Mouse (Mus musculus) G1E-ER4 (cell line): ENCODE results near the gene Atp1b3. TPM values are rescaled to one million over a fixed set of nuclear protein-coding genes. Genes with fewer than 3 reads are reported as not detected.

ENCODE experiments used
- GATA1 ChIP-seq: IDR thresholded peaks from one replicate; pipeline ENCODE4 v1.8.0; 2012; ENCODE audit warnings: low read length, inconsistent platforms
- polyA plus RNA-seq: library from polyadenylated mRNA; stranded (reverse); fragments of >175 nt; gene quantifications from 2 replicates; pipeline ENCODE4 v1.2.3, GENCODE M21; 2012

Atp1b3 gene
- polyA plus RNA-seq, 1 experiment, result 130 TPM

GRCm38 (mm10) chr9:96324502-96324901, 39.7 kb downstream of the Atp1b3 start:
- no peak for TF ChIP-seq GATA1

DNA sequence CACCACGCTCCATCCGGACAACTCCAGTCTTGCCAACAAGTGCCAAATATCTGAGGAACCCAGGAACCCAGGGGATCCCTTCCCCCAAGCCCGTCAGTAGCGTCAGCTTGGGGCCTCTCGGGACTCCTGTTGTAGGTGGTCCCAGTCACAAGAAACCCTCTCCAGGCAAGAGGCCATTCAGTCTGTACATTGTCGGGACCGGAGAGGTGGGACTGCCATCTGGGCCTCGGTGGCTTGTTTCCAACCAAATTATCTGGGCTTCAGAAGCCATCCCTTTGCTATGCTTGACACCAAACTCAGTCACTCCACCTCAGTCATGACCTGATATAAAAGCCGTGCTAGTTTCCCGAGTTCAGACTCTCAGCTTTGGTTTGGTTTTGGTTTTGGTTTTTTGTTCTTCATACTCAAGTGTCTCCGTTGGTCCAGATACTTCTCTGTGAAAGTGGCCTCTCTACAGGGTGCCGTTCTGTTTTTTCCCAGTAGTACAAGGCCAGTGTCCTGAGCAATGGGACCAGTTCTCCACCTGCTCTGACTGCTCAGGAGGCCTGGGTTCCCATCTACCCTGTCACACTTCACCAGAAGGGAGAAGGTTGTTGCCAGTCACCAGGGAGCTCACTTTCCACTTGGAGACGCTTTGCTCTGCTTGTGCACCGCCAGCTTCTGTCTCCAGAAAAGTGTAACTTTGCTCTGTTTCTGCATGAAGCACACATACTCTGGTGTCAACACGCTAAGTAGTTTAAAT, 41.7 kb downstream of the Atp1b3 start:
- no peak for TF ChIP-seq GATA1

- no peak for TF ChIP-seq GATA1
Observed at GRCm38 (mm10) chr9:96320551-96320980, 43.7 kb downstream of the Atp1b3 start.

GRCm38 (mm10) chr9:96319333-96319732, 44.9 kb downstream of the Atp1b3 start:
- no peak for TF ChIP-seq GATA1

DNA sequence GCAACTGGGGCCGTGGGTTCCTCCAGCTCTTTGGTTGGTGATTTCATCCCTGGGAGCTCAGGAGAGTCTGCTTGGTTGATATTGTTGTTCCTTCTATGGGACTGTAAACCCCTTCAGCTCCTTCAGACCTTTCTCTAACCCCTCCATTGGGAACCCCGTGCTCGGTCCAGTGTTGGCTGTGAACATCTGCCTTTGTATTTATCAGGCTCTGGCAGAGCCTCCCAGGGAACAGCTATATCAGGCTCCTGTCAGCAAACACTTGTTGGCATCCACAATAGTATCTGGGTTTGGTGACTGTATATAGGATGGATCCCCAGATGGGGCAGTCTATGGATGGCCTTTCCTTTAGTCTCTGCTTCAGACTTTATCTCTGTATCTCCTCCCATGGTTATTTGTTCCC, 52.2 kb downstream of the Atp1b3 start:
- no peak for TF ChIP-seq GATA1

DNA sequence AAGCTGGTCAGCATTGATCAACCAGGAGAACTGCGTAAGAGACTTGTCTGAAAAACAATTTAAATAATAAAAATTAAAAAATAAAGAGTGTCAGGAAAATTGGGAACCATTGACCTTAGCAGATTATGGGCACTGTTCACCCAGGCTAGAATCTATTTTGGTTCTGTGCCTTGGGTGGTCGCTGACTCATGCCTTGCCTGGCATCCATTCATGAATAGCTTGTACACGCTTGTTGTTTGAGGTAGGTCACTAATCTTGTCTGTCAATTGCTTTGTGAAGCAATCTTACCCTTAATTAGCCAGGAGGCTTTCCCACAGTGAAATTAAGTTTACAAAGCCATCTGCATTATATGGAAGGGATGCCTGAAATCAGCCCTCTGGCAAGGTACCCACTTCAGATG, 55.4 kb downstream of the Atp1b3 start:
- TF ChIP-seq GATA1, result no peak

DNA sequence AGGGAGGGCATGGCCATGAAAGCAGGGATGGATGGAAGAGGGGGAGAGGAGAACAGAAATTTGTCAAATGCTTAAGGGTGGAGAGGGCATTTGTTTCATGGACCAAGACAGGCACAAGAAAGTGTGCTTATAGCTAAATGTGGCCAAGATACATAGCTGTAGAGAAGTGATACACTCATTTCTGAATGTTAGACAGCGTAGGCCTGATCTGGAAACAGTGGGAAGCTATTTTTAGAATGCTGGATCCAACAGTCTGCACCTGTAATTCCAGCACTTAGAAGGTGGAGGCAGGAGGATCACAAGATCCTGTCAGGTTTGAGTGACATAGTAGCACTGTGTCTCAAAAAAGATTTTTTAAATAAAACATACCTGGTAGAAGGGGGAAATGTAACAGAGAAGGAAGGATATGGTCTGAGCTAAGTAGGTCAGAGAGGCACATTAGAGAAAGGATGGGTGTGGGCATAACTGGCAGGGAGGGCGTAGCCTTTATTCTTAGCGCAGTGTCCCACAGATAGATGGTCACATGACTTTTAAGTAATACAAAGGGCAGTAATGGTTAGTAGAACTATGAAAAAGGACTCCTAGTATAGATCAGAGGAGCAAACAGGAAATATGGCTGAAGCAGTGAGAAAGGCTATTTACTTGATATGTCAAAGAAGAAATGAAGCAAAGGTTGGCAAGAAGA, 64.8 kb downstream of the Atp1b3 start:
- no peak for TF ChIP-seq GATA1

- no peak for TF ChIP-seq GATA1
Observed at GRCm38 (mm10) chr9:96292144-96292543, 72.1 kb downstream of the Atp1b3 start.

GRCm38 (mm10) chr9:96284916-96285315, 79.3 kb downstream of the Atp1b3 start:
- TF ChIP-seq GATA1, result no peak

Other genes starting within 250 kb of the Atp1b3 start
- gene Gk5, start 245.1 kb downstream of the Atp1b3 start, polyA plus RNA-seq, result 0.91 and 1.2 TPM in 2 replicates
- 5.6 and 16.1 TPM in 2 replicates for gene Tfdp2, start 168.2 kb downstream of the Atp1b3 start, polyA plus RNA-seq
- gene Rnf7, start 114.2 kb upstream of the Atp1b3 start, polyA plus RNA-seq, result 49.9 and 60.2 TPM in 2 replicates
- gene Gm28729, start 160.8 kb upstream of the Atp1b3 start, polyA plus RNA-seq, result not detected in 2 replicates